Mouse (Mus musculus): ENCODE results near the gene Mlst8. TPM values are rescaled to one million over a fixed set of nuclear protein-coding genes. Genes with fewer than 3 reads are reported as not detected.

Mlst8 gene
- polyA plus RNA-seq, 1 experiment from 2014 or later: 17.8 TPM

- Histone ChIP-seq H3K36me3 (peaks cover 53% of the 10 kb centered on the region), H3K4me2 (no peak overlapping the region), H3K9ac (no peak overlapping the region), H3K27me3 (replicated peaks) (no peaks in the 10 kb centered on the region), H3K9me3 (replicated peaks) (no peaks in the 10 kb centered on the region), H3K4me3 (no peak overlapping the region), H3K27ac (ENCODE audit: poor library complexity, severe bottlenecking) (no peak overlapping the region), H3K4me1 (replicated peaks) (peaks cover 45% of the 10 kb centered on the region)
- WGBS: 89% methylated on average over 6 of the region's 6 CpGs
- ATAC-seq (ENCODE audit: insufficient number of reproducible peaks, low FRiP score): no peak
Measured at GRCm38 (mm10) chr17:24475586-24475985, 3.3 kb downstream of the Mlst8 start.

GRCm38 (mm10) chr17:24474557-24474956 lies 4.3 kb downstream of the Mlst8 start:
- Histone ChIP-seq H3K9me3 (replicated peaks) (no peaks in the 10 kb centered on the region), H3K27me3 (replicated peaks) (no peaks in the 10 kb centered on the region), H3K9ac (no peak overlapping the region), H3K27ac (ENCODE audit: poor library complexity, severe bottlenecking) (no peak overlapping the region), H3K4me2 (no peak overlapping the region), H3K4me3 (no peak overlapping the region), H3K4me1 (replicated peaks) (peaks cover 40% of the 10 kb centered on the region), H3K36me3 (peaks cover 53% of the 10 kb centered on the region)
- ATAC-seq (ENCODE audit: insufficient number of reproducible peaks, low FRiP score): no peak
- WGBS: 60% methylated on average over 5 of the region's 5 CpGs

- Histone ChIP-seq H3K4me1 (replicated peaks) (peaks cover 40% of the 10 kb centered on the region), H3K4me3 (0 out of 2 replicates have a peak within 1 kb of the TSS, but pooled peaks have one; percentile 76), H3K27ac (ENCODE audit: poor library complexity, severe bottlenecking) (peak within 1 kb of the TSS; percentile 8; the same call in 1 of the 2 replicates), H3K9me3 (replicated peaks) (no peaks in the 10 kb centered on the region), H3K4me2 (peak within 1 kb of the TSS; percentile 97), H3K27me3 (replicated peaks) (no peaks in the 10 kb centered on the region), H3K9ac (peak within 1 kb of the TSS; percentile 34), H3K36me3 (peaks cover 53% of the 10 kb centered on the region)
- no peak for ATAC-seq (ENCODE audit: insufficient number of reproducible peaks, low FRiP score)
- 73% methylated on average over 6 of the region's 6 CpGs for WGBS
Measured at GRCm38 (mm10) chr17:24473612-24474275, 5.1 kb downstream of the Mlst8 start, which contains the start of gene Bricd5. Gene Bricd5 (plus strand): TSS chr17:24473884.

GRCm38 (mm10) chr17:24472512-24472911 lies 6.4 kb downstream of the Mlst8 start:
- H3K4me3 ChIP-seq: peak overlapping the region; percentile 76; the same call in 1 of the 2 replicates
- no peak for ATAC-seq (ENCODE audit: insufficient number of reproducible peaks, low FRiP score)
- H3K27ac ChIP-seq (ENCODE audit: poor library complexity, severe bottlenecking): no peak overlapping the region
- peaks cover 32% of the 10 kb centered on the region for H3K4me1 ChIP-seq (replicated peaks)
- H3K4me2 ChIP-seq: peak overlapping the region; percentile 97
- H3K36me3 ChIP-seq: peaks cover 51% of the 10 kb centered on the region
- H3K9ac ChIP-seq: no peak overlapping the region
- H3K27me3 ChIP-seq (replicated peaks): no peaks in the 10 kb centered on the region
- no peaks in the 10 kb centered on the region for H3K9me3 ChIP-seq (replicated peaks)
- 66% methylated on average over 4 of the region's 4 CpGs for WGBS

- peak overlapping the region; percentile 86 for H3K27ac ChIP-seq (ENCODE audit: poor library complexity, severe bottlenecking)
- H3K4me2 ChIP-seq: peak overlapping the region; percentile 97
- under 1% methylated on average over 68 of the region's 68 CpGs for WGBS
- no peaks in the 10 kb centered on the region for H3K9me3 ChIP-seq (replicated peaks)
- peaks cover 35% of the 10 kb centered on the region for H3K36me3 ChIP-seq
- H3K27me3 ChIP-seq (replicated peaks): no peaks in the 10 kb centered on the region
- H3K4me3 ChIP-seq: peak overlapping the region; percentile 76
- peak; percentile 34 for ATAC-seq (ENCODE audit: insufficient number of reproducible peaks, low FRiP score)
- H3K9ac ChIP-seq: peak overlapping the region; percentile 91
- peaks cover 31% of the 10 kb centered on the region for H3K4me1 ChIP-seq (replicated peaks)
Measured at GRCm38 (mm10) chr17:24470701-24471527, 8.0 kb downstream of the Mlst8 start.

- H3K27me3 ChIP-seq (replicated peaks): no peaks in the 10 kb centered on the region
- peak within 1 kb of the TSS; percentile 76 for H3K4me3 ChIP-seq
- peak; percentile 98 for ATAC-seq (ENCODE audit: insufficient number of reproducible peaks, low FRiP score)
- H3K9me3 ChIP-seq (replicated peaks): no peaks in the 10 kb centered on the region
- H3K4me1 ChIP-seq (replicated peaks): peaks cover 31% of the 10 kb centered on the region
- H3K27ac ChIP-seq (ENCODE audit: poor library complexity, severe bottlenecking): peak within 1 kb of the TSS; percentile 86
- peaks cover 27% of the 10 kb centered on the region for H3K36me3 ChIP-seq
- H3K9ac ChIP-seq: peak within 1 kb of the TSS; percentile 91
- peak within 1 kb of the TSS; percentile 97 for H3K4me2 ChIP-seq
- WGBS: under 1% methylated on average over 73 of the region's 75 CpGs
Measured at GRCm38 (mm10) chr17:24469910-24470602, 8.8 kb downstream of the Mlst8 start, which contains the start of the genes E4f1 and Pgp. Gene E4f1 (minus strand): TSS chr17:24470313. Gene Pgp (plus strand): TSS chr17:24470392.

GRCm38 (mm10) chr17:24469336-24469909 lies 9.5 kb downstream of the Mlst8 start:
- H3K36me3 ChIP-seq: peaks cover 20% of the 10 kb centered on the region
- peak overlapping the region; percentile 97 for H3K4me2 ChIP-seq
- H3K4me3 ChIP-seq: peak overlapping the region; percentile 76
- 17% methylated on average over 7 of the region's 7 CpGs for WGBS
- peaks cover 30% of the 10 kb centered on the region for H3K4me1 ChIP-seq (replicated peaks)
- peak overlapping the region; percentile 91 for H3K9ac ChIP-seq
- no peaks in the 10 kb centered on the region for H3K27me3 ChIP-seq (replicated peaks)
- H3K27ac ChIP-seq (ENCODE audit: poor library complexity, severe bottlenecking): peak overlapping the region; percentile 86
- no peak for ATAC-seq (ENCODE audit: insufficient number of reproducible peaks, low FRiP score)
- H3K9me3 ChIP-seq (replicated peaks): no peaks in the 10 kb centered on the region

- H3K4me3 ChIP-seq: no peak overlapping the region
- H3K36me3 ChIP-seq: peaks cover 13% of the 10 kb centered on the region
- no peaks in the 10 kb centered on the region for H3K9me3 ChIP-seq (replicated peaks)
- H3K4me2 ChIP-seq: no peak overlapping the region
- 89% methylated on average over 5 of the region's 5 CpGs for WGBS
- no peaks in the 10 kb centered on the region for H3K27me3 ChIP-seq (replicated peaks)
- no peak for ATAC-seq (ENCODE audit: insufficient number of reproducible peaks, low FRiP score)
- peaks cover 25% of the 10 kb centered on the region for H3K4me1 ChIP-seq (replicated peaks)
- H3K9ac ChIP-seq: no peak overlapping the region
- H3K27ac ChIP-seq (ENCODE audit: poor library complexity, severe bottlenecking): no peak overlapping the region
Measured at GRCm38 (mm10) chr17:24468636-24469246, 10.1 kb downstream of the Mlst8 start.

- no peak overlapping the region for H3K9ac ChIP-seq
- no peaks in the 10 kb centered on the region; the same call in 1 of the 2 replicates for H3K36me3 ChIP-seq
- no peaks in the 10 kb centered on the region for H3K9me3 ChIP-seq (replicated peaks)
- H3K27ac ChIP-seq (ENCODE audit: poor library complexity, severe bottlenecking): peak overlapping the region; percentile 78; the same call in 1 of the 2 replicates
- H3K4me2 ChIP-seq: no peak overlapping the region
- H3K4me3 ChIP-seq: no peak overlapping the region
- H3K4me1 ChIP-seq (replicated peaks): peaks cover 14% of the 10 kb centered on the region
- 0 out of 2 replicates have a peak, but pooled peaks have one; percentile 42 for ATAC-seq (ENCODE audit: insufficient number of reproducible peaks, low FRiP score)
- WGBS: 44% methylated on average over 6 of the region's 6 CpGs
- no peaks in the 10 kb centered on the region for H3K27me3 ChIP-seq (replicated peaks)
Measured at GRCm38 (mm10) chr17:24463374-24464133, 15.3 kb downstream of the Mlst8 start.

Measured in heart, embryonic 12.5 days (tissue).